Mouse (Mus musculus): ENCODE results near the gene Csad. TPM values are rescaled to one million over a fixed set of nuclear protein-coding genes. Genes with fewer than 3 reads are reported as not detected.

The Csad gene
- total RNA-seq, 2 experiments from 2014 or later, result 32.5 to 38.4 TPM

GRCm38 (mm10) chr15:102205779-102206178, 1.3 kb upstream of the Csad start:
- peak in 1 of 2 experiments; percentile 29 for DNase-seq (ENCODE audit: extremely low spot score in 1 of 2, low spot score in 1 of 2)

DNA sequence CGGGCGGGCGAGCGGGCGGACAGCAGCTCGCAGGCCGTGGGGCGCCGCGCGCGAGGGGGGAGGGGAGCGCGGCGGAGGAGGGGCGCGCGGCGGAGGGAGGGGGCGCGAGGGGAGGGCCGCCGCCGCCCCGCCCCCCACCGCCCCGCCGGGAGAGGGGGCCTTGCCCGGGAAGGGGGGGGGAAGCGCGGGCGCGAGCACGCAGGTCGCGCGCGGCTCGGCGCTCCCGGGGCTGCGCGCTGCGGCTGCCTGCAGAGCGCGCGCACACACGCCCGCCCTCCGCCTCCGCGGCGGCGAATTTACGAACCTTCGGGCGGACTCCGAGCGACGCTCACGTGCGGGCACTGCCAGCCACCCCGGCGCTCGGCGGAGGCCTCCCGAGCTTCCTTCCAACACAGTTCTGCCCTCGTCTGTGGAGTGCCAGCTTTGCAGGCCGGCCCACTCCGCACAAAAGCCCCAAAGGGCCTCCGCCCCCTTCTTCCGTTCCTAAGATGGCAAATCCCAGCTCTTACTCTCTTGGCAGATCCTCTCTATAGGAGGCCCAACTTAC, 616 bp downstream of the Csad start:
- peak; percentile 48 to 55 for DNase-seq (ENCODE audit: extremely low spot score in 1 of 2, low spot score in 1 of 2)

- peak; percentile 76 to 88 for DNase-seq (ENCODE audit: extremely low spot score in 1 of 2, low spot score in 1 of 2)
Measured at GRCm38 (mm10) chr15:102202971-102203834, 1.3 kb downstream of the Csad start, which contains the start of gene Zfp740. Gene Zfp740, plus strand, starts transcription at chr15:102203249.

- no peak for DNase-seq (ENCODE audit: extremely low spot score in 1 of 2, low spot score in 1 of 2)
Measured at GRCm38 (mm10) chr15:102198841-102199240, 5.7 kb downstream of the Csad start.

DNA sequence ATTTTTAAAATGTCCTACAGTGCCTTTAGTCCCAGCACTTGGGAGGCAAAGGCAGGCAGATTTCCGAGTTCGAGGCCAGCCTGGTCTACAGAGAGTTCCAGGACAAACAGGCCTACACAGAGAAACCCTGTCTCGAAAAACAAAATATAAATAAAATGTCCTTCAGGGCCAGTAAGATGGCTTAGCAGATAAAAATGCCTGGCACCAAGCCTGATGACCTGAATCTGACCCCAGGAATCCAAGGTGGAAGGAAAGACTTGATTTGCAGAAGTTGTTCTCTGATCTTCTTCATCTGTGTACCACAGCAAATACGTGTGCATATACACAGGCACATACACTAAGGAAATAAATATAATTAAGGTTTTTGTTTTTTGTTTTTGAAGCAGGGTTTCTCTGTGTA, 9.2 kb downstream of the Csad start:
- DNase-seq (ENCODE audit: extremely low spot score in 1 of 2, low spot score in 1 of 2), result no peak

DNA sequence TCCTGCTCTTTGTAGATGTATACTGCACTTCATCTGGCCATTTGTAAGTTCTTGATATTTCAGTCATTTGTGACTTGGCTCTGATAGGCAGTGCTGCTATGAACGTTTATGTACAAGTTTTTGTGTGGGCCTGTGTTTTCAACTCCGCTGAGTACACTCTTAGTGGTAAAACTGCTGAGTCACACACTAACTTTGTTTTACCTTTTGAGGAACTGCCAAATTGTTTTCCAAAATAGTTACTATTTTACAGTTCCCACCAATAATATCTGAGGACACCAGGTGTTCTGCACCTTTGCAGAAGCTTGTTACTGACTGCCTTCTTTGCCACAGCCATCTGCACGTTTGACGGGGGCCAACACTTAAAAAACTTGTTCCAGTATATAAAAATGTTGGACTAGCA, 10.1 kb downstream of the Csad start:
- no peak for DNase-seq (ENCODE audit: extremely low spot score in 1 of 2, low spot score in 1 of 2)

GRCm38 (mm10) chr15:102193652-102194051, 10.9 kb downstream of the Csad start:
- no peak for DNase-seq (ENCODE audit: extremely low spot score in 1 of 2, low spot score in 1 of 2)

DNA sequence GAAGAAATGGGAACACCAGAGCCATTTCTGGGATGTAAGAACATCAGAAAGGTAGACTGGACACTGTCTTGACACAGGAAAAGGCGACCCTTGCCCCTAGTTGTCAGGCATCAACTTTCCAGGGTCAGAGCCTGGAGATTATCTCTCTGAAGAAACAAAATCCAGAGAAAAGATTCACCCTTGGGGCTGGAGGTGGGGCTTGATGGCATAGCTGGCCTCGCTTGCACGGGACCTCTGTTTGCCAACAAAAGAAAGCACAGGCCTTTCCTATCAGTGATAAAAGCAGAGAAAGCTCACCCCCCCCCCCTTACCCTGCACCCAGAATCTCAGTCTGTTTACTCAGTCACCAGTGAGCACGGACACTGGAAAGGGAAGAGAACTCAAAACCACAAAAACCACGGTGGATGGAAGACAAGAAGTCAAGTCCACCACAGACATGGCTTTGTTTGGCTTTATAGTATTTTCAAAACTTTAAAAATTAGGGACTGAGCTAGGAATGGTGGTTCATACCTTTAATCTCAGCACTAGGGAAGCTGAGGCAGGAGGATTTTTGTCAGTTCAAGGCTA, 11.6 kb downstream of the Csad start:
- no peak for DNase-seq (ENCODE audit: extremely low spot score in 1 of 2, low spot score in 1 of 2)

- no peak for DNase-seq (ENCODE audit: extremely low spot score in 1 of 2, low spot score in 1 of 2)
Measured at GRCm38 (mm10) chr15:102192271-102192812, 12.2 kb downstream of the Csad start.

DNA sequence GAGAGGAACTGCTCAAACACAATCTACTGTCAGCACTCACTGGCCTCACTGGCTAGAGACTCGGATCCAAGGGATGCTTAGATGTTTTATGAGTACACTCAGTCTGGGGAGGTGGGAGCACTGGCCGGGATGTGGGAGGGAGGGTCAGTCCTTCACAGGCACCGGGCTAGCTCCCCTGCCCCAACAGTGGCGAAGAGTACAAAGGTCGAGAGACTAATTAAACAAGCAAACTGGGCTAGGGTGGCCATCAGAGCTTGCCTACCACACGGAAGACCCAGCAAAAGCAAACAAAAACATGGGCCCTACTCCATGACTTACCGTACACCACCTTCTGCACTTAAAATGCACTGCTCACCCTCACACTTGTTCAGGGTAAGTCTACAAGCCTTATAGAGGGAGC, 12.8 kb downstream of the Csad start:
- no peak for DNase-seq (ENCODE audit: extremely low spot score in 1 of 2, low spot score in 1 of 2)

GRCm38 (mm10) chr15:102188883-102189282, 15.6 kb downstream of the Csad start:
- DNase-seq (ENCODE audit: extremely low spot score in 1 of 2, low spot score in 1 of 2), result no peak

- no peak for DNase-seq (ENCODE audit: extremely low spot score in 1 of 2, low spot score in 1 of 2)
Measured at GRCm38 (mm10) chr15:102188096-102188495, 16.4 kb downstream of the Csad start.

DNA sequence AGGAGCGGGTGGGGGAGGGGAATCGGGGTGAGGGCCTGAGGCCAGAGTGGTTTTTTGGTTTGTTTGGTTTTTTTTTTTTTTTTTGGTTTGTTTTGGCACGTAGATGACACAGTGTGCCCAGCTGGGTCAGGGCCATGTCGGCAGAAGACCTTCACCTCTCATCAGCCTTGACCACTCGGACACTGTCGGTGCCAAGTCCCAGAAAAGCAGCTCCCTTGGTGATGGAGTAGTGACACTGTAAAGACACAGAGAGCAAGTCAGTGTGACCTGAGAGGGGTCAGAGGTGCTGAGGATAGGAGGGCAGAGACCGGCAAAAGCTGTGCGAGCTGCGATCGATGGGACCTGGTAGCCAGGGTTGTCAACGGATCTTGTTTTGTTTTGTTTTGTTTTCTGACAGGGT, 18.3 kb downstream of the Csad start:
- no peak for DNase-seq (ENCODE audit: extremely low spot score in 1 of 2, low spot score in 1 of 2)

- no peak for DNase-seq (ENCODE audit: extremely low spot score in 1 of 2, low spot score in 1 of 2)
Measured at GRCm38 (mm10) chr15:102183076-102183475, 21.4 kb downstream of the Csad start.

DNA sequence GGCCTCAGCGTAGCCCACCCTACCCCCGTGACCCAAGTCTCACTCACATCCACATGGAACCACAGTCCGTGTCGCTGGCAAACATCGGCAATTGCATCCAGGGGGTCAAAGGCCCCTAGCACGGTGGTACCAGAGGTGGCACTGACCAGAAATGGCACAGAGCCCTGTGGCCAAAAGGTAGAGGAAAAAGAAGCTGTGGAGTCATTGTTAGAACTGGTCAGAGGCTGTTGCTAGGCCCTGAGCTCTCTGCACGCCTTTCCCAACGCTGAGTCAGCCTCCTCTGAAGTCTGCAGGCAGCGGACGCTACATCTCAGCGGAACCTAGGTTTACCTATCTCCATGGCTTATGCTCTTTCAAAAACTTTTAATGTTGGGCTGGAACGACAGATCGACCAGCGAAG, 24.6 kb downstream of the Csad start:
- no peak for DNase-seq (ENCODE audit: extremely low spot score in 1 of 2, low spot score in 1 of 2)

DNA sequence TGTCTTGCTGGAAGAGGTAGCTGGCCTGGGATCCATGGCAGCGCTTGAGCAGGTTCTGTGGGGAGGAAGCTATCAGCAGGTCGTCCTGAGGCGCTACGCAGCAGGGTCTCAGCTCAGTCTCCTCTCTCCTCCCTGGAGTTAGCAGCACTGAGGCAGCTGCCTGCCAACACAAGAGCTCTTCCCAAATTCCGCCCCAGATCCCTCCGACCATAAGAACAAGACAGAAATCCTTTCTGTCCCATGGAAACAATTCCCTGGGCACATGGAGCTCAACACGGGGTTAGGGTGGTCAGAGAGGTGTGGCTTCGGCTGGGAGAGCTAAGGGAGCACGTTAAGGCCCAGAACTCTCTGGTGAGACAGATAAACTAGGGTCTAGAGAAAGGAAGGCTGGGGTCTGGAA, 25.4 kb downstream of the Csad start:
- no peak for DNase-seq (ENCODE audit: extremely low spot score in 1 of 2, low spot score in 1 of 2)

- peak; percentile 77 to 95 for DNase-seq (ENCODE audit: extremely low spot score in 1 of 2, low spot score in 1 of 2)
Measured at GRCm38 (mm10) chr15:102178279-102178678, 26.2 kb downstream of the Csad start.

DNA sequence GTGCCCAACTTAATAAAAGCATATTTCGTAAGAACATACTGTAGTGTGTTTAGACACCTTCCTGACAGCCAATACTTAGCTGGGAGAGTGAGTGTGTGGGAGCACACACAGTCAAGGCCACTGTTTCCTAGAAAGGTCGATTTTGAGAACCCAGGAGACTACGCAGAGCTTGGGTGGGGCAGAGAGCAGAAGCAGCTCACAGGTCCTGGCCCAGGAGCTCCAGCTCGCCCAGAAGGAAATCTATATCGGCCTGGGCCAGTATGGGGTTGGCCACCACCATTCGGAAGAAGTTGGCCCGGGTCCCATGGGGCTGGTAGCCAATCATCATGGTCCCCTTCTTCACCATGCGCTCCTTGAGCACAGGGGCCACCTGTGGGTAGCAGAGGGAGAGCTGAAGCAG, 27.1 kb downstream of the Csad start:
- DNase-seq (ENCODE audit: extremely low spot score in 1 of 2, low spot score in 1 of 2), result no peak

GRCm38 (mm10) chr15:102176571-102177316, 27.8 kb downstream of the Csad start:
- DNase-seq (ENCODE audit: extremely low spot score in 1 of 2, low spot score in 1 of 2), result no peak

GRCm38 (mm10) chr15:102175736-102176319, 28.7 kb downstream of the Csad start:
- DNase-seq (ENCODE audit: extremely low spot score in 1 of 2, low spot score in 1 of 2), result no peak
